Mouse (Mus musculus) stomach, postnatal 0 days (tissue): ENCODE results near the gene Tubb4b.

Experiments used
- CTCF ChIP-seq: IDR thresholded peaks from 2 replicates; pipeline ENCODE4 v1.5.1; 2016; ENCODE audit warnings: antibody characterized with exemption, low read depth, mild to moderate bottlenecking, moderate library complexity
- EP300 ChIP-seq: optimal IDR thresholded peaks from 2 replicates; pipeline ENCODE3; 2016; ENCODE audit warnings: antibody characterized with exemption

DNA sequence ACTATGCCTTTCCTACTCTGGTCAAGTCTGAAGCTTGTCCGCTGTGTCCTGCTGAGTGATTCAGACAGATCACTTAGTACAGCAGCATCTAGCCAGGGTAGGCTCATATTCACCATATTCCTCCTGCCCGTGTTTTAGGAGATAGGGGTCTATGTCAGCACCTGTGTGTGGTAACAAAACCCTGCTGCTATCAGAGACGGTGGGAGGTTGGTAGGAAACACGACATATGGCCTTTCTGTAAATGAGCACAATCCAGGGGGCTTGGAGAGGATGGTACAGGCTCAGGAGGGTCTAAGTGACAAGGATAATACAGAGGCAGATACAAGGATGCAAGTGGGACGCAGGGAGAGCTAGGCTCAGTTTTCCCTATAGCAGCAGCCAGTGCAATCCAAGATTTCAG is 5.1 kb upstream of the Tubb4b start:
- TF ChIP-seq CTCF (no peak), EP300 (no peak)
